Mouse (Mus musculus): Measurements from ENCODE around the gene Ccnd1.

Ccnd1 gene

DNA sequence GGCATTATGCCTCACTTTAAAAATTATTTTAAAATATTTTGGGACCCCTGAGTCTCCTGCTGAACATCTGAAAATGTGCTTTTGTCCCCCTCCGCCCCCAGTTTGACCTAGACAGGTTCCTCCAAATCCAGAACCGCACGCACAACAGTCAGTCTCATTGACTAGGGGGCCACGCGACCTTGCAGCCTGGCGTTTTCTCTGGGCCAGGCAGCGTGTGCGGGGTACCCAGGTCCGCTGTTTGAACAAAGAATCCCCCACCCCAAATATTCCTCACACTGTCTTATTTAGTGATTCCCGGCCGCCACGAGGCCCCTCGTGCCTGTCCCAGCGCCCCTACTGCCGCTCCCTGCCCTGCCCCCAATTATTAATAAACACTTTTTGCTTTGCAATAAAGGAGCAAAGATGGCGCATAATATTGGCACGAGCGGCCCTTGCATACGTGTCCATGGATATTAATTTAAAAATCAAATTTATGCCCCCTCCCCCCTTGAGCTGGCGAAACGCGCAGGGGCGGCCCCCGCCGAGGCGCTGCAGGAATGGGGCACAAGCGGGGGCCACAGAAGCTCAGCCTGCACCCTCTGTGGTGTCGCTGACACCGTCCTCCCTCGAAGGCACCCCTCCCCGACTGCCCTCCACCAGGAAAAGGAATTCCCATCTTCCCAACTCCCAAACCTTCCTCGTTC, 923 bp downstream of the Ccnd1 start:
- peak; percentile 28 for DNase-seq

- DNase-seq = peak; percentile 24
These were observed 1.7 kb downstream of the Ccnd1 start for GRCm38 (mm10) chr7:144937899-144938517.

- DNase-seq = peak; percentile 94
These were observed 2.2 kb downstream of the Ccnd1 start for GRCm38 (mm10) chr7:144937490-144937889.

DNA sequence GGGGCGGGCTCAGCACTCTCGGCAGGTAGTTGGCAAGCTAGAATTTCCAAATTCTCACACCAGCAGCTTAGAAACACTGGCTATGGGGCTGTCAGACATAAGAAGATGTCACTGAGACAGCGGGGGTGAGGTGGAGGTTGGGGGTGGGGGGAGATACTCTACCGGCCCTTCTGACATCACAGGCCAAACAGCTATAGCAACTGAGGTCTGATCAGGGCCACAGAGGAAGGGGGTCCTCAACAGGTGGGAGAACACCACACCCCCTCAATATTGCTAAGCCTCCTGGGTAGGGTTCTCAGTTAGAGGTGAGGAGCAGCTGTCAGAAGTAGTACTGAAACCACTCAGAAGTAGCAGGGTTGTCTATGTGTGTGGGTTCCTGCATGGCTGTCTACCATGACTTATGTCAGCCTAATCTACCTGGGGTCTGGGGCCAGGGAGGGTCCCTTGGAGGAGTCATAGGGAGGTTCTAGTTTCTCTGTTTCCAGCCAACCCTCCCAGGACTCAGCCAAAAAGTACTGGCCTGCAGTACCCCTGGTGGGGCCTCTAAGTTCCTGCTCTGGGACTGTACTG, 3.3 kb downstream of the Ccnd1 start:
- DNase-seq = no peak

DNA sequence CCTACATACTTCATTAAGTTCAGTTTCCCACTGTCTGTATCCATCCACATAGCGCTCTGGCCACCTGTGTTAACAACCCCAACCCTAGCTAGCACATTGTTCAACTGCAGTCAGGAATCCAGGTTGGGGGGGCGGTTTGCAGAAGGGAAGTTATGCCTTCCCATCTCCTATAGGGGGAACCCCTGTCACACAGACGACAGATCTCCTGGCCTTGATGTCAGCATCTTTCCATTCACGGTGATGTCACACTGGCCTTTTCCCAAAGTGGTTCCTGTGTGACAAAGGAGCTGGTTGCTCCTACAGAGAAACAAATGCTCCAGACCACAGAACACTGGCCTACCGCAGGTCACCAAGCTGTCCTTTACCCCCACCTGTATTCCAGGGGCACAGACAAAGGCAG, 4.2 kb downstream of the Ccnd1 start:
- DNase-seq = peak; percentile 70

DNA sequence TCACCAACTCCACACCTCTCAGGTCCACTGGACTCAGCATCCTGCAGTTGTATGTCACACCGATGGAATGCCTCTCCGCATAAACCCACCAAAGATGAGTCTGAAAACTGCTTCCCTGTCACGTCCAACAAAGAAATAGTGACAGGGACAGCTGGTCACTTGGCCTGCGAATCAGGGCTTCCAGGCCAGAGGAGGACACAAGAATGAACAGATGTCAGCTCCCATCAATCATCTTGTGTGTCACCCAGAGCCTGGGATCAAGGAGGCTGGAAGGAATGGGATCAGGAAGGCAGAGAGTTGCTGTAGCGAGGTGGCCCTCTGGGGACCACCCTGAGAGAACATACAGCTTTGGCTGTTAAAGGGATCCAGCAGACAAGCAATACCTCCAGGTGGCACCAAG, 4.8 kb downstream of the Ccnd1 start:
- DNase-seq = no peak

DNA sequence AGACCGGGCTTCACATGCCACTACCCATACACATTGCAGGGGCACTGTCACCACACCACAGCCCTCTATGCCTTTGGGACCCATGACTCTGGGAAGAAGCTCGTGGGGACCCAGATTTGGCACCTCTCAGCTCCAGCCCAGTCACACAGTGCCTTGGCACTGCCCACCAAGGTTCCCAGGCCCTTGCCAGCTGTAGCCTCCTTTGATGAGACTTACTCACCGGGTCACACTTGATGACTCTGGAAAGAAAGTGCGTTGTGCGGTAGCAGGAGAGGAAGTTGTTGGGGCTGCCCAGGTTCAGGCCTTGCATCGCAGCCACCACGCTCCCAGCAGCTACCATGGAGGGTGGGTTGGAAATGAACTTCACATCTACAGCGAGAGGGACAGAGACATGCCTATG, 5.9 kb downstream of the Ccnd1 start:
- no peak for DNase-seq

- DNase-seq = no peak
These were observed 6.4 kb downstream of the Ccnd1 start for GRCm38 (mm10) chr7:144933336-144933735.

- no peak for DNase-seq
These were observed 7.3 kb downstream of the Ccnd1 start for GRCm38 (mm10) chr7:144932389-144932937.

GRCm38 (mm10) chr7:144931778-144932177, 7.9 kb downstream of the Ccnd1 start:
- peak; percentile 59 for DNase-seq

DNA sequence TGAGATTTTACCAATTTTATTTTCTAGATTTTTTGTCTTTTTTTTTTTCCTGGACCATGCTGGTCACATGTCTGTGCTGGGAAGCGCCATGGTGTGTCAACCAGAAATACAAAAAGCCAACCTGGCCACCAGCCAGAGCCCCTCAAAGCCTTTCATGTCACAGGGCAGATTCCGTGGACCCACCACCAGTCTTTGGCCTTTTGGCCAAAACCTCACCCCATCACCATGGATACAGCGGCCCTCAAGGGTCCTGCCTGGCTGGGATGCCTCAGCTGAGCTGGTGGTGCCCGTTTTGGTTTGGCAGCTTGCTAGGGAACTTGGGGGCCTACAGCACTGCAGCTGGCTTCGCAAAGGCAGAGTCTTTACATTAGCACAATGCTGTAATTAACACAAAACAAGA, 9.8 kb downstream of the Ccnd1 start:
- no peak for DNase-seq

DNA sequence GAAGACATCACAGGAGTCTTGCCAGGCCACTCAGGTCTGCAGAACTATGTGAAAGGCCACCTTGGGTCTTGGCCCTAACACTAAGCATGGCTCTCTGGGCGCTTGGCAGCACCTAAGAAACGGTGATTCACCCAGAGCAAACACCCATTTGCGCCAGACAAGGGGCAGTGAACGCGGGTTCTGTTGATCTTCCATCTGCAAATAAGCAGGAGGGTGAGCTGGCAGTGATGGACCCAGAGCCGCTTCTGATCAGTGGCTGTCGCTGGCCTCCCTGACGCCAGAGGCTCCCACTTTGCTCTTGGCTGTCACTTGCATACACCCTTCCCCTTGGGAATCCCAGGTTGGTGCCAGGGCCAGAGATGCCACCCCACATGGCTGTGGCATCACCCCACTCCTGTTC, 10.2 kb downstream of the Ccnd1 start:
- DNase-seq = no peak

- no peak for DNase-seq
These were observed 10.9 kb downstream of the Ccnd1 start for GRCm38 (mm10) chr7:144928889-144929210.

DNA sequence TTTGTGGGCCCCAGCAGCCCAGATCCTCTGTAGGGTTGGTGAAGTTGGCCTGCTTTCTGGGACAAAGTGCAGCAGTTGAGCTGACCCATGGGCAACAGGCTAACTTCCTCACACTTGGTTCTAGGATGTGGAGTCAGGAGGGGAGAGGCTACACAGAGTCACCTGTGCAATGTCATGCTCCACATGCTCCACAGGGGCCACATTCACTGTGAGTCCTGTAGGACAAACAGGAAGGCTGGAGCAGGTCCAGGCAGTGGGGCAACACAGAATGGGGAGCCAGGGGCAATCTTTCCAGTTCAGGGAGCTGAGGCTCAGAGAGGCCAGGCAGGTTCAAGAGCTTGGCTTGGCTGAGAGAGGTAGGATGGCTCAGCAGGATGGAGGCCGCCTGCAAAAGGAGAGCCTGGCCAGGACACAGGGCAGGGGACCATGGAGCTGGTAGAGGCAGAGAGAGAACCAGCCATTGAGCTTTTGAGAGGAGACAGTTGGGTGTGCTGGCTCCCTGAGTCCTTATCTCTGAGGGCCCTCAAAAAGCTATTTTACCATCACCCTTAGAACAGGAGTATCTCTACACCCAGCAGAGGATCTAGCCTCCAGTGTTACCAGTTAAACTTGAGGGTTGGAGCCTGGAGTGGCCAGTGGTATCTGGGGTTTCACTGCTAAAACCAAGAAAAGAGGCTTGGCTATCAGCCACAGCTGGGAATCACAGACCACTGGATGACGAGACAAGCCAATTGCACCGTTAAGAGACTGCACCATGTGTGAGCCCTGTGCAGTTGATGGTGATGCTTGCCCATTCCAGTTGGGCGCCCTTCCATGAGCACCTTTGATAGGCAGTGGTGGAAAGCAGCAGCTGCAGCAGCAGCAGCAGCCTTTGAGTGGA, 11.5 kb downstream of the Ccnd1 start:
- no peak for DNase-seq

- DNase-seq = no peak
These were observed 12.1 kb downstream of the Ccnd1 start for GRCm38 (mm10) chr7:144927591-144927990.

GRCm38 (mm10) chr7:144918823-144919222, 20.9 kb downstream of the Ccnd1 start:
- no peak for DNase-seq

DNA sequence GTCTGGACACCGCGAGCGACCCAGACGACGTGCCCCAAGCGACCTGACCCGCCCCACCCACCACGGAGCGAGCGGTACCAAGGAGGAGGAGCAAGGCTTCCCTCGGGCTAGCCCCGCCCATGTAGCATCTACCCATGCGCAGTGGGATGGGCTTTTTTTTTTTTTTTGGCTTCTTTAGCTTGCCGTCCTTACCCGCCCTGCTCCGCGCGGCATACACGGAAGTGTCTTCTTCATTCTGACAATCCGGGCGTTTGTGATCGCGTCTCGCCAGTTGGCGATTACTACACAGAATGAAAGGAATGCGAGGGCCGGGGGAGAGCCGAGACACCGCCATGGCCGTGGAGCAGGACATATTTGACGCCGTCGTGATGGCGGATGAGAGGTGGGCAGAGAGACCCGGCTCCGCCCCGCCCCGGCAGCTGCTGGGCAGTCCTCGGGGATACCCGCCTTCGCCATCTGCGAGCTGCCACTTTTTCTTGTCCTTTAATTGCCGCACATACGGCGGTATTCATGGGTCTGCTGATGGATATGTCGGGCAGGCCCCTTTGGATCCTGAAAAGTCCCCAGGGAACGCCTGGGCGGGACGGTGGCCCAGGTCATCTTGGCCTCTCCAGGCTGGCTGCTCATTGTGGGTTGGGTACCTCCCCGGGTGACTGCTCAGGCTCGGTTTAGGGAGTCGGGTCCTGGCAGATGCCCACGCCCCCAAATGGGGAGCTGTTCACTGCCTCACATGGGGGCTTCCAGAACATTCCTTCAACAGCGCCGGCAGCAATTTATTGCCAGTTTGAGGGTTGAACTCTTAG, 24.6 kb downstream of the Ccnd1 start, which contains the start of gene LTO1:
Gene LTO1, plus strand, starts transcription at position 153 of the 803 bp plus-strand sequence.
- DNase-seq = peak; percentile 95

DNA sequence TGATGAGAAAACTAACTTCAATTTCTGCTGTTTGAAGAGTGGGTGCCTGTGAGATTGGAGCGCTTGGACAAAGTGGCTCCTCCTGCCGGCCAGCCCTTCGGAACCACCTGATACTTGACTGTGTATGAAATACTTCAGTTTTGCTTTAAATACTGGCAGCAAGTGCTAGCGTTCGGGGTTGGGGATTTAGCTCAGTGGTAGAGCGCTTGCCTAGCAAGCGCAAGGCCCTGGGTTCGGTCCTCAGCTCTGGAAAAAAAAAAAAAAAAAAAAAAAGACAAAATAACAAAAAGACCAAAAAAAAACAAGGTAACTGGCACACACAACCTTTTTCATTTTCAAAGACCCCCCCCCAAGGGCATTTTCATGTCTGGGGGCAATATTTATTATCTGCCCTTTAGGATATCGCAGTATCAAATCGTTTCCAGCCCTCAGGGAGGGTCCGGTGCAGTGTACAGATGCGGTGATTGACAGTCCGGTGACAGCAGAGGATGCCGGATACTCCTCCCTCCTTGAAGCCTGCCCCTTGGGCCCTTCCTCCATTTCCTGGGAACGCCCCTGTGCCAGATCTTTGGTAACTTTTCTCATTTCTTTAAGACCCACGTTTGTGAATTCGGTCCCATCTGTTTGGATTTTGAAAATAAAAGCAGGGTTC, 25.3 kb downstream of the Ccnd1 start:
- DNase-seq = no peak

- DNase-seq = no peak
These were observed 26.8 kb downstream of the Ccnd1 start for GRCm38 (mm10) chr7:144912897-144913296.

- no peak for DNase-seq
These were observed 28.6 kb downstream of the Ccnd1 start for GRCm38 (mm10) chr7:144911121-144911520.

DNA sequence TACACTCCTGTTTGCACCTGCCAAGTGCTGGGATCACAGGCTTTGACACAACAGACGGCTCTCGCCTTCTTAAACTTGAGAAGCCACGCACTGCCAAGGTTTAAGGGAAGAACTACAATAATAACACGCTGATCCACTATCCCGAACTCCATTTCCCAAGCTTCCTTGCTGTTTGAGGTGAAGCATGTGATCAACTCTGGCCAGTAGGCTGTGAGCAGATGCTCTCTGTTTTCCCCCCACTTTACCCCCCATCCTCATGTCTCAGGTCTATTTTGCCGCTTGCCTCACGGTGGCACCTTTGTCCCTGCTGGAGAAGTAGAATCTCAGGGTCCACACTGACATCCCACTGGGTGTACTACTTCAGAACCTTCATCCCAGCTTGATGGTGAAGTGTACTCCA, 31.0 kb downstream of the Ccnd1 start:
- DNase-seq = no peak

- no peak for DNase-seq
These were observed 31.9 kb downstream of the Ccnd1 start for GRCm38 (mm10) chr7:144907793-144908192.

All from lung, postnatal 10 days (tissue).